Mouse (Mus musculus) megakaryocyte, embryonic 14.5 days (primary cell): ENCODE measurements around the gene Etv6. TPM values are rescaled to one million over a fixed set of nuclear protein-coding genes. Genes with fewer than 3 reads are reported as not detected.

Experiments used
- H3K27me3 ChIP-seq: replicated peaks from 2 replicates; pipeline ENCODE3; 2012; ENCODE audit warnings: inconsistent platforms
- H3K36me3 ChIP-seq: replicated peaks from 2 replicates; pipeline ENCODE3; 2012; ENCODE audit warnings: low read length, inconsistent platforms, mixed read lengths
- H3K4me1 ChIP-seq: 2 replicates; pipeline ENCODE4 v1.6.1; 2012; ENCODE audit warnings: inconsistent platforms
- H3K4me3 ChIP-seq: replicated peaks from 2 replicates; pipeline ENCODE3; 2012; ENCODE audit warnings: moderate library complexity, mild to moderate bottlenecking, inconsistent platforms
- H3K9me3 ChIP-seq: 2 replicates; pipeline ENCODE4 v1.6.1; 2012; ENCODE audit warnings: inconsistent platforms
- FLI1 ChIP-seq: IDR thresholded peaks from 2 replicates; pipeline ENCODE4 v1.6.1; 2012; ENCODE audit warnings: low read length, inconsistent platforms, mixed read lengths
- GATA1 ChIP-seq: IDR thresholded peaks from 3 replicates; pipeline ENCODE4 v1.6.1; 2012; ENCODE audit warnings: mixed read lengths, low read length, inconsistent platforms, borderline replicate concordance
- polyA plus RNA-seq: library from polyadenylated mRNA; stranded (reverse); fragments of >175 nt; gene quantifications from 2 replicates; pipeline ENCODE4 v1.2.3, GENCODE M21; 2012; ENCODE audit warnings: low replicate concordance; ENCODE audit not compliant: insufficient read depth

Gene Etv6
- polyA plus RNA-seq, 1 experiment = 152 TPM

DNA sequence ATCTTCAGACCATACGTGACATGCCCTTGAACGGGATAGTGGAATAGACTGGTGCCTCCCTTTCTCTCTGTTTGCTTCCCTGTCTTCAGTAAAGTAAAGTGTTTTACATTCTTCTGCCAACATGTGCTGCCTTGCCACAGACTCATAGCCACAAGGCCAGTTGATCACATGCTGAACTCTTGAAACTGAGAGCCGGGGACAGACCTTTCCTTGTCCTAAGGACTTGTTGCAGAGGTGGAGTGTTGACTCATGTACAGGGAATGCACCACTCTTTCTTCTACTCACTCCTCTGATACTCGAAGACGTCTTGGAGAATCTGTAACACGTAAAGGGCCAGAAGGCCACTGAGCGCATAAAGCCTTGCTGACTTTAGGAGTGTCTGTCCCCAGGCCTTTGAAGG lies 94.3 kb downstream of the Etv6 start:
- no peak for TF ChIP-seq GATA1
- TF ChIP-seq FLI1 = no peak
- no peaks in the 10 kb centered on the region for H3K27me3 ChIP-seq
- H3K4me1 ChIP-seq = peaks cover 88% of the 10 kb centered on the region
- H3K4me3 ChIP-seq = no peak overlapping the region
- peaks cover 80% of the 10 kb centered on the region for H3K36me3 ChIP-seq
- H3K9me3 ChIP-seq = peaks cover 4% of the 10 kb centered on the region

DNA sequence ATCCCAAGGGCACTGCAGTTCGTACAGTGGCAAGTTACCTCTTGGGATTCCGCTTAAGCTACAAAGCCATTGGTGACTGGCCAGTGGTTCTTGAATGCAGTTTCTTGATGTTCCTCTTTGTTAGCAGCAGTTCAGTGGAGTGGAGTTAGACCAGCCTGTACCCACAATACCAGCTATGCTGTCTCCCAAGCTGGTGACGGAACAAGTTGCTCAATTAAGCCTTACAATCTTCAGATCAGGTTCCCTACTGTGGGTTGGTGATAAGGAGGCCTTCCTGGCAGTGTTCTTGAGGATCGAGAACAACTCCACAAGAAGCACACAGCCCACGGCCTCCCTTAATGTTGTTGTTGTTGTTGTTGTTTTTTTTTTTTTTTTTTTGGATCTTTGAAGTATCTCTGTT lies 95.3 kb downstream of the Etv6 start:
- Histone ChIP-seq H3K9me3 (peaks cover 4% of the 10 kb centered on the region), H3K4me1 (peaks cover 90% of the 10 kb centered on the region)

DNA sequence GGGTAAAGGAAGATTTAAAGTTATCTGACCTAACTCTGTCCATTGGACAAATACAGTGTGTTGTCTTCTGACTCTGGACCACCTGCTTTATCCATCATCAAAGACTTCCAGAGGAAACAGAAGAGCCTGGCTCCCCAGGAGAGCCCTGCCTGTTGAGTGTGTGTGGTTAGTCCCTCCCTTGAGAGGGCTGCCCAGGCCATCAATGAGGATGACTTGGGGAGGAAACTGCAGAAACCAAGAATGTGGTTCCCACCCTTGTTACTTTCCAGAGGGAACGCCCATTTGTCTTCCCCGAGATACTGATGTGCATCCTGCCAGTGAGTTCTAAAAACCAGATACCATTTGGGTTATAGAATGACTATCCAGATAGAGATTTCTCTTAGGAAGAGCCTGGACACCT lies 96.1 kb downstream of the Etv6 start:
- Histone ChIP-seq H3K4me3 (no peak overlapping the region), H3K27me3 (no peaks in the 10 kb centered on the region), H3K4me1 (peaks cover 98% of the 10 kb centered on the region), H3K9me3 (peaks cover 4% of the 10 kb centered on the region), H3K36me3 (peaks cover 88% of the 10 kb centered on the region)
- TF ChIP-seq FLI1 = no peak
- TF ChIP-seq GATA1 = no peak

More for the DNA sequence above, 95.3 kb downstream of the Etv6 start:
- TF ChIP-seq GATA1 (no peak), FLI1 (no peak)
- Histone ChIP-seq H3K36me3 (peaks cover 80% of the 10 kb centered on the region), H3K27me3 (no peaks in the 10 kb centered on the region), H3K4me3 (peak overlapping the region; percentile 47)

DNA sequence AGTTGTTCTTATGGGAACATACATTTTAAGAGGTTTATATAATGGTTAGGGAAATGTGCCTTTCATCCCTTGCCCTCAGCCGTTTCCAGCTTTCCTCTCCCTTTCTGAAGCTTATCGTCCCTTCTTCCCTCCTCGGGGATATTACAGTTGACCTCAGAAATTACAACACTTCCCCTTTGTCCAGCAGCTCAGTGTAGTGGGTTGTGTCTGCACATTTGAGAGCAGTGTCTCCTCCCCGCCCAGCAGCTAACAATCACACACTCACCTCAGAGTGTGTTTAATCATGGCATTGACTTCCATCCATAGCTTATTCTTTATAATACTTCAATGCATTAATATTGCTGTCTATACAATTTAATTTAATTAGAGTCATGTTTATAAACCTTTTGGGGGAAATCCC lies 98.3 kb downstream of the Etv6 start:
- H3K27me3 ChIP-seq = no peaks in the 10 kb centered on the region
- peaks cover 94% of the 10 kb centered on the region for H3K4me1 ChIP-seq
- no peak for TF ChIP-seq FLI1
- no peak for TF ChIP-seq GATA1
- peaks cover 4% of the 10 kb centered on the region for H3K9me3 ChIP-seq
- peaks cover 89% of the 10 kb centered on the region for H3K36me3 ChIP-seq
- H3K4me3 ChIP-seq = no peak overlapping the region

DNA sequence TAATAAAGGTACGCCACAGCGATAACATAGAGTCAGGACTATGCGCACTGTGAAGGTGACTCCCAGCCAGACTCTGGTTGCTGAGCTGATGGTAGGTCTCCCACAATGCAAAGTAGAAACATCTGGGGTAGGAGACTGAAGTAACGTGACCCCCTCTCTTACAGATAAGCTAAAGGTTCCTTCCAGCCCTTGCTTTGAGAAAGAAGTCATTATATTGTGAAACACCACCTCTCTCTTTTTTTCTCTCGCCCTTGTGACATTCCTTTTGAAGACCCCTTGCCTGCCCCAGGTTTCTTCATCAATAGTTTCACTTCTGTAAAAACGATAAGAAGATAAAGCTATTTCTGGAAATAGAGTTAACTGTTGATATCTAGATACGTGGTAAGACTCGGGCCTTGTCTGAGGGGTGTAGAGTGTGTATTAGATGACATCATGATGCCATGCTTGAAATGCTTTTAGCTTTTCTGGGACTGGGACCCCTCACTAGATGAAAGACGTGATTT lies 99.4 kb downstream of the Etv6 start:
- Histone ChIP-seq H3K4me1 (peaks cover 90% of the 10 kb centered on the region), H3K36me3 (peaks cover 88% of the 10 kb centered on the region), H3K4me3 (peak overlapping the region; percentile 51), H3K27me3 (no peaks in the 10 kb centered on the region), H3K9me3 (no peaks in the 10 kb centered on the region)
- TF ChIP-seq GATA1 = no peak
- no peak for TF ChIP-seq FLI1

DNA sequence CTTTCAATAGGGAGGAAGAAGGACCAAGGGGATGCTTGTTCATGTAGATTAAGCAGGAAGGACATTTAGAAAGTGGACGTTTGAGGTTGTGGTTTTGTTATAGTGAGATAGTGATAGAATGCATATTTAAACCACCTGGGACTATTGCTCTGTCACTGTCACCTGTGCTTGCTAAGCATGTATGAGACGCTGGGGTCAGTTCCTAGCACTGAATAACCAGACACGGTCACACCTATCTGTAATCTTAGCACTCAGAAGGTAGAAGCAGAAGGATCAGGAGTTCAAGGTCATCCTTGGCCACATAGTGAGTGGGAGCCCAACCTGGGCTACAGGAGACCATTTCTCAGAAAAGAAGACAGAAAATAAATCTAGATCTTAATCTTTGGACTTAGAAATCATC lies 100.8 kb downstream of the Etv6 start:
- H3K27me3 ChIP-seq = no peaks in the 10 kb centered on the region
- no peaks in the 10 kb centered on the region for H3K9me3 ChIP-seq
- no peak for TF ChIP-seq FLI1
- TF ChIP-seq GATA1 = no peak
- H3K4me1 ChIP-seq = peaks cover 86% of the 10 kb centered on the region
- peaks cover 92% of the 10 kb centered on the region for H3K36me3 ChIP-seq
- no peak overlapping the region for H3K4me3 ChIP-seq

DNA sequence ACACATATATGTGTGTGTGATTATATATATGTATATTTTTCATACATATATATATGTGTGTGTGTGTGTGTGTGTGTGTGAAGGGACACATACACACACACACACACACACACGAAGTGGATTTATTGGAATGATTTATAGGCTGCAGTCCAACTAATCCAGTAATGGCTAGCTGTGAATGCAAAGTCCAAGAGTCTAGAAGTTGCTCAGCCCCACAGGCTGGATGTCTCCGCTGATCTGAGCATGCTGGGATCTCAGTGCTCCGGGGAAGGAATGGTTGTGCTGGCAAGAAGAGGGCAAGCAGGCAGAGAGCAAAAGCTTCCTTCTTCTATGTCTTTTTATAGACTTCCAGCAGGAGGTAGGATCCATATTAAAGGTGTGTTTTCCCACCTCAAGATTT lies 103.9 kb downstream of the Etv6 start:
- Histone ChIP-seq H3K4me1 (peaks cover 81% of the 10 kb centered on the region), H3K36me3 (peaks cover 99% of the 10 kb centered on the region)

DNA sequence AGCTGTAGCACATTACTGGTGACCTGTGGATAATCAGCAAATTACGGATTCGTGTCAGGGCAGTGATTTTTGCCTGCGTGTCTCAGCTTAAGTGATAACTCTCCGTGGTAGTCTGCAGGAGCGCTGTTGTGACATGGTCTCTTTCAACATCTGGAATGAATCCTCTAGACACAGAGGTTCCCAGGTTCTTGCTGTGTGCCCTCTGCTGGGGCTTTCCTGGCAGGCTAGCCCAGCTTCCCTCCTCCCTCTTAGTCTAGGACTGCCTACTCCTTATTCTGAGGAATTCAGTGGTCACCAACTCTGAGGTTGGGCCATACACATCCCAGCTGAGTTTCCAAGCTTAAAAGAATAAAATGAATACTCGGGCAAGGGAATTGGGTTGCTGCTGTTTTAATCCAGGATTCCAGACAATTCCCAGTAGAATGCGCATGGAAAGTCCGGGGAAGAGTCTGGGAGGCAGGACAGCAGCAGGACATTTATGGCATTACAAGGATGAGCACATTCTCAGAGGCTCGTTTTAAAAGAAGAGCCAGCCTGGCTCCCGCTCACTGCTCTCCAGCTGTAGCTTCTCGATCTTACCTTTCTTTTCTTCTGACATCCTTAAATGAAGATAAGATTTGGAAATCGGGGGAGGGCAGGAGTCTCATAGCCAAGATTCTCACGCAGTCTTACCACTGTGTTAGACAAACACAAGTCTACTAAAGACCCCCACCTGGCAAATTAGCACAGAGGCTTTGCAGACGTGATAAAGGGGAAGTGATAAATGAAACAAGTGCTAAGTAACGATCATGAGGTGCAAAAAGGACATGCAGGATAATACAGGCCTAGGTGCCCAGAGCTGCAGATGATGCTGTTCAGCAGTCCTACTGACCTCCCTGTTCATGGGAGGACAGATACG lies 105.5 kb downstream of the Etv6 start:
- peaks cover 79% of the 10 kb centered on the region for H3K4me1 ChIP-seq
- peak overlapping the region; percentile 12 for H3K4me3 ChIP-seq
- peaks cover 99% of the 10 kb centered on the region for H3K36me3 ChIP-seq
- H3K9me3 ChIP-seq = no peaks in the 10 kb centered on the region
- TF ChIP-seq FLI1 (no peak), GATA1 (no peak)
- no peaks in the 10 kb centered on the region for H3K27me3 ChIP-seq

More for the DNA sequence above, 103.9 kb downstream of the Etv6 start:
- TF ChIP-seq GATA1 (no peak), FLI1 (no peak)
- H3K4me3 ChIP-seq = no peak overlapping the region
- H3K9me3 ChIP-seq = no peaks in the 10 kb centered on the region
- no peaks in the 10 kb centered on the region for H3K27me3 ChIP-seq

DNA sequence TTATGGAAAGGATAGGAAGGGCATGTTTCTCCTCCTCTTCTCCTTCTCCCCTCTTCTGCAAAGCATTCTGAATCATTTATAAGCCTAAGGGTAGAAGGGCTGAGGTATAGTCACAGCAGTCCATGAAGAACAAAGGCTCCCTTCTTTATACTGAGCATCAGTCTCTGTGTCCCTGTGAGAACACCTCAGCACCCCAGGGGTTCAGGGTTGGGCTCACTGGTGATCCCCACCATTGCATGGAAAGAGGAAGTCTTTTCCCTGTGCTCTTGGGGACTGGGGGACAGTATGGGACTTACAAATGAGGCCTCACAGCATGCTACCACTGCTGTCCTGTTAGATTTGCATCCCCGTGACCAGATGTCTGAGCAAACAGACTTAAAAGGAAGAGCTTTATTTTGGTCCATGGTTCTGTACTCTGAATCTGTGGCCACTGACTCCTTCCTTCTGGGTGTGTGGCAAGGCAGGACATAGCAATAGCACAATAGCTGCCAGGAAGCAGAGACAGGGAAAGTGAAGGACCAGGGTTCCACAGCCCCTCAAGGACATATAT lies 106.2 kb downstream of the Etv6 start:
- no peaks in the 10 kb centered on the region for H3K9me3 ChIP-seq
- peaks cover 99% of the 10 kb centered on the region for H3K36me3 ChIP-seq
- TF ChIP-seq GATA1 (no peak), FLI1 (no peak)
- H3K4me3 ChIP-seq = peak overlapping the region; percentile 12
- no peaks in the 10 kb centered on the region for H3K27me3 ChIP-seq
- peaks cover 80% of the 10 kb centered on the region for H3K4me1 ChIP-seq

DNA sequence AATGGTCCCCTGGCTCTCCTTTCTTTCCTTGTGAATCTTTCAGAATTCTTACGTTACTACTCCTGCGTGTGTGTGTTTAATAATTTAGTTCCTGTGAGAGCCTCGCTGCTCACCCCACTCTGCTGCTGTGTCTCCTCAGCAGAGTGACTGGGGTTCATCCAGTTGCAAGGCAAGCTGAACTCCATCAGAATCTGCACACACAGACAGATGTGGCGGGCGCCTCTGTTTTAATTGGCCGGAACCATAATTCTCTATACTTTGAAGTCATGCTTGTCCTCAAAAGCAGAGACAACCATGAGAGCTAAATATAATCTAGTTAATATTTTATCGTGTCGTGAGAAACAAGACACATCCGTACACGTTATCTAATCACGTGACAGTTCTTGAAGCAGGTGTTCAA lies 107.2 kb downstream of the Etv6 start:
- TF ChIP-seq GATA1 (no peak), FLI1 (no peak)
- no peaks in the 10 kb centered on the region for H3K9me3 ChIP-seq
- peaks cover 80% of the 10 kb centered on the region for H3K4me1 ChIP-seq
- peaks cover 98% of the 10 kb centered on the region for H3K36me3 ChIP-seq
- H3K4me3 ChIP-seq = no peak overlapping the region
- H3K27me3 ChIP-seq = no peaks in the 10 kb centered on the region
